Mouse (Mus musculus) myocyte (in vitro differentiated cells): ENCODE measurements around the gene Gpbar1.

ENCODE experiments used
- E2F4 ChIP-seq: IDR thresholded peaks from one replicate; pipeline ENCODE4 v1.6.1; 2011; ENCODE audit warnings: mild to moderate bottlenecking, control low read depth, moderate library complexity; ENCODE audit not compliant: insufficient read depth
- MAX ChIP-seq: IDR thresholded peaks from one replicate; pipeline ENCODE4 v1.6.1; 2011; ENCODE audit warnings: low read depth, mild to moderate bottlenecking, control low read depth
- MYOD1 ChIP-seq, 3 experiments: IDR thresholded peaks; one replicate each; pipeline ENCODE4 v1.6.1; 2011; ENCODE audit warnings: control low read depth in 2 of 3, low read depth in 2 of 3, mild to moderate bottlenecking in 2 of 3, moderate library complexity in 1 of 3; ENCODE audit not compliant: insufficient read length in 2 of 3, control insufficient read depth in 1 of 3
- MYOG ChIP-seq, 3 experiments: IDR thresholded peaks; one replicate each; pipeline ENCODE4 v1.6.1; 2011; ENCODE audit warnings: control low read depth in 2 of 3, low read depth in 2 of 3, mild to moderate bottlenecking in 2 of 3; ENCODE audit not compliant: insufficient read length in 2 of 3, control insufficient read depth in 1 of 3, insufficient read depth in 1 of 3
- POLR2A ChIP-seq: IDR thresholded peaks from one replicate; pipeline ENCODE4 v1.6.1; 2011; ENCODE audit warnings: low read depth, mild to moderate bottlenecking, control low read depth, moderate library complexity; ENCODE audit not compliant: insufficient read length
- POLR2AphosphoS2 ChIP-seq: IDR thresholded peaks from one replicate; pipeline ENCODE4 v1.6.1; 2011; ENCODE audit warnings: low read depth, control low read depth; ENCODE audit not compliant: insufficient read length
- TCF12 ChIP-seq: IDR thresholded peaks from one replicate; pipeline ENCODE4 v1.6.1; 2011; ENCODE audit warnings: mild to moderate bottlenecking, control low read depth; ENCODE audit not compliant: poor library complexity, insufficient read depth, severe bottlenecking
- USF1 ChIP-seq: IDR thresholded peaks from one replicate; pipeline ENCODE4 v1.6.1; 2011; ENCODE audit warnings: low read depth, mild to moderate bottlenecking, control low read depth, moderate library complexity

- TF ChIP-seq E2F4 (no peak), MYOD1 (IDR thresholded peaks at IDR 0.05; ENCODE audit: control insufficient read depth in 1 of 3, insufficient read length in 2 of 3, low read depth in 2 of 3) (peak in 1 of 3 experiments; percentile 42), POLR2A (no peak), MAX (no peak), TCF12 (no peak), POLR2AphosphoS2 (no peak), USF1 (no peak), MYOG (IDR thresholded peaks at IDR 0.05; ENCODE audit: control insufficient read depth in 1 of 3, insufficient read depth in 1 of 3, insufficient read length in 2 of 3, low read depth in 2 of 3) (peak in 1 of 3 experiments; percentile 23)
Observed at GRCm38 (mm10) chr1:74235938-74236589, 42.3 kb upstream of the Gpbar1 start, which contains the start of gene Arpc2.
